Mouse (Mus musculus) heart, adult 11 months (tissue): Measurements from ENCODE around the gene Zfp638.
A peak's percentile ranks its signal among the peaks of the same experiment; 100 is the strongest.

Source experiments
- DNase-seq: peaks from one replicate; pipeline ENCODE4 v3.0.0; 2022

The Zfp638 gene

DNA sequence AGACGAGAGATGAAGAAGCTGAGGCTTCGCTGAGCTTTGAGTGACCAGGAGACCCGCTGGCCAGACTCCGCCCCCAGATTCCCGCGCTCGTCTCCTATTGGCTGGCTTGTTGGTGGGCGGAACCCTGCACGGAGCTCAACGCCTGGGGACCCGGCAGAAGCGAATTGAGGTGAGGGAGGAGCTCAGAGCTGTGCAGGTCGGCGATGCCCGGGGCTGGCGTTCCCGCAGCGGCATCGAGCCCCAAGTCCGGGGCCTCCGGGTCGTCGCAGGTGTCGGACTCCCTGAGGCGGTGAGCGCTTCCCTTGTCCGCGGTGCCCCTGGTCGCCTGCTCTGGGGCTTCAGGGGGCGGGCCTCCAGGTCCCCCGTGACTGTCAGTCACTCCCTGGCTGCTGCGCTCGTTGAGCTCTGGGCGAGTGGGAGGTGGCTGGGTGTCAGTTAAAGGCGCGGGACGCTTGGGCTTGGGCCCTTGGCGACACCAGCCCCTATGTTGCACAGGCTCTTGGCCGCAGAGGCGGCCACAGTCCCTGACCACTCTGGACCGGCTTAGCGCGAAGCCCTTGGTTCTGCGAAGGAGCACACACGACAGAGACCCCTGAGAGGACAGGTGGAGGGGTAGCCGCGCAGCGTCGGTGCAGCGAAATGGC, at the start of gene Zfp638:
TSS of gene Zfp638 (plus strand) at position 156 of the 644 bp plus-strand sequence.
- peak; percentile 99 for DNase-seq

DNA sequence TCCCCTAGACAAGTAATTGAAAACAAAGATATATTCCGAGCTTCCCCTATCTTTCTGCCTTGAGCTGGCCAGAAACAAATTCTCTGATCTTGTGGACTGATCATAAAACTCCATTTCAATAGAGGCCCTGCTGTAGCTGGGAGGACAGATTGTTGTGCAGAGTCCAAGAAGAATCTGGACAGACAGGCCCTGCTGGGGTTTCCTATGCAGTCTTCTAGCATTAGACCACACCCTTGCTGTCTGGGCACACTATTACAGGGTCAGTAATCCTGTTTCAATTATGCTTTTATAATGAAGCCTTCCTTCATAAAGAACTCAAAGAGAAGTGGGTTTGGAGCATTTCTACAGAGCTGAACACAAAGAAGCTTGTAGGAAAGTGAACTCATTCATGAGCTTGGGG, 47.9 kb upstream of the Zfp638 start:
- peak; percentile 61 for DNase-seq

DNA sequence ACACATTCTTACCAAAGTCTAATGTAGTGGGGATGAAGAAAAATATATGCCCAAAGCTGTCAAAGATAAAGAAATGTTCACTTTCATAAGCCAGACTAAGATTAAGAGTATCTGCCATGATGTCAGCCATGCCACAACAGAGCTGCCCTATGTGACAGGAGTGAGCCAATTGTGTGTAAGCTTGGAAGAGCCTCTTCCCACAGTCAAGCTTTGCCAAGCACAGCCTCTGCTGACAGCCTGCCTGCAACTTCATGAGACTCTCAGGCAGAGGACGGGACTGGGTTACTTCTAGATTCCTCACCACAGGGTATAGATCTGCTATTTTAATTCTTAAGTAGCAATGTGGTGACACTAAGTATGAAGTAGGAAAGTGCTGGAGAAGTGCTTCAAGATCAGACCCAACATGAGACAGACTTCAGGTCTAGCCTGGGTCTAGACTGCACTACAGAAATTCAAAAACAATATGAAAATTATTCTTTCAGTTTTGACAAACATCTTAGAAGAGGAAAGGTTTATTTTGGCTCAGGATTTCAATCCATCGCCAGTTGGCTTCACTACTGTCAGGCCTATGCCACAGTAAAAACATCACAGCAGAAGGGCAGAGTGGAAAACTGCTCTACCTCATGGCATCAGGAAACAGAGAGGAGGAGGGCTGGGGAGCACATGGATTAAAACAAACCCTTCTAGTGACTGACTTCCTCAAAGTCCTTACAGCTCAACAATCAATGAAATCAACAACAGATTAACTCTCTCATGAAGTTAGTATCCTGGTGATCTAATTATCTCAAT, 46.0 kb upstream of the Zfp638 start:
- DNase-seq, result peak; percentile 87

DNA sequence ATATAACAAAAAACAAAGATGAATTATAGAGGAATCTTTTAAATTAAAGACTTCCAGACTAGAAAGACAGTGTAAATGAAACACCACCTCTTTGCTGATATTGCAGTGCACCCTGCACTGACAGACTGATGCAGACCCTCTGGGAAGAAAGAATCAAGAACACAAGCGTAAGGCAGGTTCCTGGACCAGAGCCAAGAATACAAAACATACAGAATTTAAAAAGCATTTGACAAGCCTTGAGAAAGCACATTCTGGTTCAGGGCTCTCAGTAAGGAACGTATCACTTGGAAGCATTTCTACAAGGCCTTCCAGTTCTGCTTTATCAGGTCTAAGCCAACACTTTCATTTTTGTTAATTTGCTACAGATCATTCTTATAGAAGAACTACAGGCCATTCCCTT, 45.1 kb upstream of the Zfp638 start:
- DNase-seq, result peak; percentile 49

DNA sequence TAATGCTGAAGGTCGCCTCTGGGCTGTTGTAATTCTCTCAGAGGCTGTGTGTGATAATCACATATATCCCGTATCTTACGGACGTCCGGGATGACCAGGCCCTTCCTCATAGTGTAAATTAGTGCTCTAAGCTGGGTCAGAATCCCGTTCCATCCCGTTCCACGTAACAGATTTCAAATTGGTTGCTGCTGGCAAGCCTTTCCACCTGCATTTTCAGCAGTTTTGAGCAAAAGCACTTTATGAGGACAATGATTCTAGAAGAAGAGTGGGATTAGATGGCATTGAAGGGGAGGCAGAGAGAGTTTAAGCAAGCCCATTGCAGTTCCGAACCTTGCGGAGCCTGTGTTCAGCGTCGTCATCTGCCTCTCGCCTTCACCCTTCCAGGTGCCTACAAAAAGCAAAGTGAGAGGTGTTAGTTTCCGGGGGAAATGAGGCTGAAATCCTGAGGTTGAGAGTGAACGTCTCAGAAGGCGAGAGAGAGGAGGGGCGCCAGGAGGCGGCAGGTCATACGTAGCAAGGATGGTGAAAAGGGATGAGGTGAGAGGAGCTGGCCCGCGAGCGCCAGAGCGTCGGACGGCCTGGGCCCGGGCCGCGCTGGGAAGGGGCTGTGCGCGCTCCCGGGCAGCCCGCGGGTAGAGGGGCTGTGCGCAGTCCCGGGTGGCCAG, 35.8 kb upstream of the Zfp638 start:
- DNase-seq, result no peak

DNA sequence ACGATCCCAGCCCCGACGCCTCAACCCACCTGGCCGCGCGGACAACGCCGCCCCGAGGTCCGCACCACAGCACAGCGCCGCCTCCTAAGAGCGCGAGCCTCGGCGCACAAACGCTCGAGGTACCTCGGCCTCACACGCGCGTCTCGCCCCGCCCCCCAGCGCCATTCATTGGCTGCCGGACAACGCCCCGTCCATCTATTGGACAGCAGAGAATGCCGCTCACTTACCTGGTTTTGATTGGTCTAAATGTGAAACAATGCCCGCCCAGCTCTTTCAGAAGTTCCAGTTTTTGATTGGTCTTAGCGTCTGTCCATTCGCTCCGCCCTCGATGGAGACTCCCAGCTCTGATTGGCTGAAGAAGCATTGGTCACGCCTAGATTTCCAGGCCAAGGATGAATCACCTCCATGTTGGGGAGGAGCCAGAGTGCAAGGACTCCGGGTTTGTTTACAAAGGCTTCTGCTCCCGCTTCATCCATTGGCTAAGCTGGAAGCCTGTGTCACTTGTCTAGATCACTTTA, 35.2 kb upstream of the Zfp638 start, which contains the start of gene Paip2b:
TSS of gene Paip2b (minus strand) at position 136 of the 518 bp plus-strand sequence.
- DNase-seq, result peak; percentile 100

DNA sequence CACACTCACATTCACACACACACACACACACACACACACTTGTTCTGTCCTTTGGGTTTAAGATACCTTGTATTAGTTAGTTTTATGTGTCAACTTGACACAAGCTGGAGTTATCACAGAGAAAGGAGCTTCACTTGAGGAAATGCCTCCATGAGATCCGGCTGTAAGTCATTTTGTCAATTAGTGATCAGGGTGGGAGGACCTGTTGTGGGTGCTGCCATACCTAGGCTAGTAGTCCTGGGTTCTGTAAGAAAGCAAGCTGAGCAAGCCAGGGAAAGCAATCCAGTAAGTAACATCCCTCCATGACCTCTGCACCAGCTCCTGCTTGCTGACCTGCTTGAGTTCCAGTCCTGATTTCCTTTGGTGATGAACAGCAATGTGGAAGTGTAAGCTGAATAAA, 34.5 kb upstream of the Zfp638 start:
- peak; percentile 64 for DNase-seq

DNA sequence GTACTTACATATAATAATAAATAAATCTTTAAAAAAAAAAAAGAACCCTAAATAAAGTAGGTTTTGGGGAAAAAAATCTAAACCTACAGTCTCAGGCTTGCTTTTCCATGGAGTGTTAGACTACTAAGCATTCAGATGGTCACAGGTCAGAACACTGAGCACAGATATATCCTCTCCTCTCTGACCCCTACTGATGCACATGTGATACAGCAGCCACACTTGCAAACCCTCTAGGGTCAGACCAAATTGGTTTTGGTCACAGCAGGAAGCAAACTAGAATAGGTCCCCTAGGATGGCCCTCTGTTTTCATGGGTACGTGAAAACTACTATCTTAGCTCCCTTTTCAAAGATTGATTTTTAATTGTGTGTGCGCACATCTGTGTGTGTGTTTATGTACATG, 30.1 kb upstream of the Zfp638 start:
- DNase-seq, result peak; percentile 34

DNA sequence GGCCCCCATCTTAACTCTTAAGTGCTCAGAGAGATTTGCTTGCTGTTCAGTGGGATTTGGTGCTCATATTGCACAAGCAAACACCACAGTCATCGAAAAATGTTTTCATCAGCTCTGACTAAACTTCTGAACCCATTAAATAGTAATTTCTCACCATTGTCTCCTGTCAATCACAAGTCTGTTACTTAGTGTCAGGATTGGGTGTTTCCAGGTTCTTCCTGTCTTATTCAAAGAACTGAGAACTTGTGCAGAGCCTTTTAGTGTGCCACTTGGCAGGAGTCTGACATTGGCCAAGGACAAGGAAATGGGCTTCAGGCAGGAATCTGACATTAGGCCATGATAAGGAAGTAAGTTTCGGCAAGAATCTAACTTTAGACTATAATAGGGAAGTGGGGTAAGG, 28.9 kb upstream of the Zfp638 start:
- DNase-seq, result peak; percentile 80

DNA sequence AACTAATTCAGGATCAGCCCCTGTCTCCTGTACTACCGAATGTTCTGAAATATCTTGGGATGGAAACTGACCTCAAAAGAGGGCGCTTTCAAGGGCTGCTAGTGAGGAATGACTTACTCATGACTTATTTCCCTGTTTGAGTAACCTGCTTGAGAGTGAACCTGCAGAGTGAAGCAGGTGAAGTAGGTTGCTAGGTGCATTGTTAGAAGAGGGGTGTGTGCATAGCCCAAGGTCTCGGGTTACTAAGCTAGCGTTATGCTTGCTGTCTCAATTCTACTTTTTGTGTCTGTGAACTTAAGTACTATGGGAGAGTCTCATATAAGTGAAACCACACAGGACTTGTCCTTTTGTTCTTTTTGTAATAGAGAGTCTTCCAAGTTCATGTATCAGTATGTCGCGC, 26.8 kb upstream of the Zfp638 start:
- no peak for DNase-seq

DNA sequence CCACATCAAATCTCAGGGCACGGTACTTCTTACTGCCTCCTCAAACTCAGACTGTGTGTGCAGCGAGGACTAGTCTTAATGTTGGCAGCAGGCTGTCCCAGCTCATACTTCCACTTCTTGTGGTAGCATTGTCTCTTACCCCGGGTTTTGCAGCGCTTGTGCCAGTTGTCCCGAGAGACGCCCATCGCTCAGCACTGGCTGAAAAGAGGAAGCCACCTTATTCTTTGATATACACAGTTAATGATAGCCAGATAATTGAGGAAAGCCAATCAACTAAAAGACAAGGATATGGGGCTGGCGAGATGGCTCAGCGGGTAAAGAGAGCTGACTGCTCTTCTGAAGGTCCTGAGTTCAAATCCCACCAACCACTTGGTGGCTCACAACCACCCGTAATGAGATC, 22.0 kb upstream of the Zfp638 start:
- DNase-seq, result peak; percentile 87

DNA sequence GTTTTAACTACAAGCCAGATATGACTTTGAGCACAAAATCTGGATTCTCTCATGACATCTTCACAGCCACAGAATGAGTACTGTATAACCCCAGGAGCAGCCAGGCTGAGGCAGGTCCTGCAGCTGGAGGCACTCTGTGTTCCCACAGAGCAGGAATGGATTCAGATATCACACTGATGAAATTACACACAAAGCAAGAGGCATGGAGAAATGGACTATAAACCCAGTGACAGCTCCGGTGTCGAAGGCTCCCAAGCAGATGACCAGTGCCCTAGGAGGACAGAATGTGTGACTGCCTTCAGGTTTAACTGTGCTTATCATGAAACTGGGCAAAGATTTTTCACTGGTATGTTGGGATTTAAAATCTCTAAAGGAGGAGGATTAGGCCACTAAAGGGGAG, 20.8 kb upstream of the Zfp638 start:
- DNase-seq, result peak; percentile 79

DNA sequence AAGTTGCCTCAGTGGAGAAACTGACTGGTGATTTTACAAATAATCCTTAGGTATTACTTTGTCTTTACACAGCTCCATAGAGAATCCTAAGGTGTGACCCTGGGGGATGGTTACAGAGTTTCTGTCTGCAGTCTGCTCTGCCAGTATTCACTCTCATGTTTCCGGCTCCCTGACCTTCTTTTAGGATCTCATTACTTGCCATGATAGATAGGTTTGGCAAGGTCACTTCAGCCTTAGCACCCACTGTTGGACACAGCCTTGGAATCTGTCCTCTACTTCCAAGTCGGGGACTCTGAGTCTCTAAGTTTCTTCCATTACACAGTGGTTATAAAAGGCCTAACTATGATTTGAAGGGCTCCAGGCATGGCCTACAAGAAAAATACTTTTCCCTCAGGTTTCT, 17.5 kb upstream of the Zfp638 start:
- peak; percentile 56 for DNase-seq

DNA sequence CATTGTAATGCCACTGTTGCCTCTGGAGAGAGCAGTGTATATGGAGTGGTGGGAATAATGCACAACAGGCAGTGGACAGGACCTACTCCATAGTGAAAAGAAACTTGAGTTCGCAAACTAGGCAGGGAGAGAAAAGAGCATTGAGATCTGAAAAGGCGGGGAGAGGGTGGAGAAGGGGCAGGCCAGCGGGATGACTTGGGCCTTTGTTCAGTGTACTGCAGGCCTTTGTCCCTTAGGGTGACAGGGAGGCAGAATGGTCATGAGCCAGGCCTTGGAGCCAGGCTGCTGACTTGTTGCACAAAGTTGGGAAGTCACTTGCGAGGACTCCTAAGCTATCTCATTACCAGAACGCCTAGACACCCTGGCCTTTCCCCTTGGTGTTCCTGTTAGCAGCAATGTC, 9.4 kb upstream of the Zfp638 start:
- peak; percentile 89 for DNase-seq

DNA sequence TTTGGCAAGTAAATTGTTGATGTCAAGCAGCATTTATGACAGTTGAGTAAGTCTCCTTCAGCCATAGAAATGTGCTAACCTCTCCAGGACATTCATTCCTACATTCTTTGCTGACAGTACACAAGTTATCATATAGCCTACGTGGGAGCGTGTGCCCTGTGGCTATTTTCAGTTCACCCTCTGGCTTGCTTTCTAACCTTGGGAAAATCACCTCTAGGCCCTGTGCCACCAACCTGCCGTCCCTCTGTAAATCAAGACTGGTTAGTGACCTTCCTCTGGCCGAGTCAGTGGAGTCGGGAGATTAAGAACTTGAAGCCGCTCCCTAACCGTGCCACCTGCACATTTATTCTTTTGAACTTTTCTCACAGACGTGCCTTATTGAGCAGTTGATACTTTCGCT, 6.9 kb upstream of the Zfp638 start:
- peak; percentile 94 for DNase-seq

DNA sequence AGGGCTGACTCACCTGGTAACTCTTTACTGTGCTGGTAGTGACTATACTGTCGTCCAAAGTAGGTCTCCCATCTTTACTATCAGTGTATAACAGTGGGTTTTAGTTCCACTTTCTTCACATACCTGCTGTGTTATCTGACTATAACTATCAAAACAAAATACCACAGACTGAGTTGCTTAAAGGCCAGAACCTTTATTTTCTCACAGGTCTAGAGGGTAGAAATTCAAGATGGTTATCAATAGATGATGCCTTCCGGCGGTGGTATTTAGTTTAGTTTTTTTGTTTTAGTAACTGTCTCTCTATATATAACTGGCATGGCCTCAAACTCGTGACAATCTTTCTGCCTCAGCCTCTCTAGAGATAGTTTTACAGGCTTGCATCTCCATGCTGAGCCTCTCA, 3.4 kb upstream of the Zfp638 start:
- peak; percentile 36 for DNase-seq

DNA sequence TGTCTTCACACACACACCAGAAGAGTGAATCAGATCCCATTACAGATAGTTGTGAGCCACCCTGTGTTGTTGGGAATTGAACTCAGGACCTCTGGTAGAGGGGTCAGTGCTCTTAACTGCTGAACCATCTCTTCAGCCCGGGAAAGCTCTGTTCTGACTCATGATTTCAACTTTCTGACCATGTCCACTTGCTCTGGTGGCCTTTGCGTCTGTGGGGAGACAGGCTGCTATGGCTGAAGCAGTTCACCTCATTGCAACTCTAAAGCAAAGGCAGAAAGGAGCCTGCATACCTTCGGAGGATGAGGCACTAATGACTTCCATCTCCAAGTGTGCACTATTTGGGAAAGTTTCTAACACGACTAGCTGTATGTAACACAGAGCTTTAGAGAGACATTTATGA, 486 bp upstream of the Zfp638 start:
- DNase-seq, result peak; percentile 78

DNA sequence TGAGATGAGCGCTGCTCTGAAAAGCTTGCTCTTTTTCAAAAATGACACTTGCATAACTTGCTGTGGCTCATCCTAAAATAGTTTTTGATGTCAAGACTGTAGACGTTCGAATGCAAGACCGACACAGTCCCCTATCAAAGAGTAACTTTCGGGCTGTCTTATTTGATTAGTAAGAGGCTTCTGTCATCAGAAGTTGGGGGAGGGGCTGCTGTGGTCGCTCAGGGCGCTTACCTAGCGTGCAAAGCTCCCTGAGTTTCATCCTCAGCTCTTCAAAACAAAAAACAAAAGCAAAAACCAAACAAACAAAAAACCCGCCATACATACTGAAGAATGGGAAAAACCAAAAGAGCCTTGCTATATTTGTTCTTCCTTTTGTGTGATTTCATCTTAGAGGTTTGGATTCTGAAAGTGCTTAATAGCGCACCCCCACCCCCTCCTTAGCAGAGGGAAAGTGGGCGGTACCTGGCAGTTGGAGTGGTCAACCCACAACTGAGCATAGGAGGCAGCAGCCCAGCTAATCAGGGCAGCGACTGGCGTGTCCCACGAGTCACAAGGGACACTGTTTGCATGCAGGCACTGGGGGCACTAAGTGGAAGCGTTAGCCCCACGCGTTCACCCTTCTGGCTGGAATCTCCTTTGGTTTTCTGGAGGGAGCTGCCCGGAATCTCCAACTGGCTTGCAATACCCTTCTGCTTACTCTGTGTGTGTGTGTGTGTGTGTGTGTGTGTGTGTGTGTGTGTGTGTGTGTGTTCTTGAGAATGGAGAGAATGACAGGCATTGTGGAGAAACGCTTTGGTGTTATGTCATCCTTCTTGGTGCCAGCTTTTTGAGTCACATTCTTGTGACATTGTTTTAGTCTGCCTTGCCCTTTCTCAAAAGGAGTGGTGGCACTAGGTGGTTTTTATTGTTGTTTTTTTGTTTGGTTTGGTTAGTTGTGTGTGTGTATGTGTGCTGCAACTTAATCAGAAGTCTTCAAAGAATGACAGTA, 983 bp downstream of the Zfp638 start:
- DNase-seq, result peak; percentile 98

DNA sequence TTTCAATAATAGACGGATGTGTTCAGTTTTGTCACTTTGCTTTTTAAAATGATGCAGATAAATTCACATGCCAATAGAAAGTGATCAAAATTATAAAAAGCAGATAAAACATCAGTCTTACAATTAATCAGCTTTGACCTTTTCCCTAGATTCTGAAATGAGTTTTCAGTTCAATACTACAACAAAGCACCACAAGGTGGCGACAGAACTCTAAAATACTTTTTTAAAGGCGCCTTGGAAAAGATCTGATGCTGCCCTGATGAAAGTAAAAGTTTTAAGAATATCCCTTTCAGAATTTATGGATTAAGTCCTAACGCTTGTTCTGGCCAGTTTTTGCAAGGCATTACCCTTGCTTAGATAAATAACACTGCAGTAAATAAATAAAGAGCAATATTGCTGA, 12.9 kb downstream of the Zfp638 start:
- DNase-seq, result peak; percentile 13

DNA sequence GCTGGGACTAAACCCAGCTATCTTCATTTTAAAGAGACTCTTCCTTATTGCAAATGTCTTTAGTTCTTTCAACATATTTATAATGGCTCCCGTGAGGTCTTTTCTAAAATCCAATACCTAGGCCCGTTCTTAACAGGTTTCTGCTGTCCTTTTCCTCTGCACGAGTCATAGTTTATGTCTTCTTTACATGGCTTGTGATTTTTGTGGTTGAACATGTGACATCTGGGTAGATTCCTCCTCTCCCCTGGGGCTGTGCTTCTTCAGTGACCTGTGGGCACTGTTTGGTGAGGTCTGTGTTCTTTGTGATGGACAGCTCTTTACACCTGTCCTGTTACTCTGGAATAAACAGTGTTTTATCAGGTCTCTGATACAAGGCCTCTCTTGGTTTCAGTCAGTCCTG, 19.9 kb downstream of the Zfp638 start:
- DNase-seq, result no peak

DNA sequence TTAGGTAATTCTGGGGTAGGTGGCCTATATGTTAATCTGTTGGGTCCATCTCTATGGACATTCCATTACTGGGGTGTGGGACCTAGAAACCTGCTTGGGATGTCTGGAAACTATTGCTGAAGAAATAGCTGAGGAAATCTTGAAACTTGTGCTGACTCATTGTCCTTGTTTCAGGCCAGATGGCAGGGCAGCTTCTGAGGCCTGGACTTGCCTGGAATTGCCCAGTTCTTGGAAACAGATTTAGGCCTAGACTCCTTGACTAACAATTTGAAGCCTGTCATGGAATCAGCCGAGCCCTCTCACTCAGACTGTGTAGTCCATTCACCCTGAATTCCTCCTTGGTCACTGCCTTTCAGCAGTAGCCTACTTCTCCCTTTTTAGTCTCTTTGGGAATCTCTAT, 21.9 kb downstream of the Zfp638 start:
- DNase-seq, result peak; percentile 21

DNA sequence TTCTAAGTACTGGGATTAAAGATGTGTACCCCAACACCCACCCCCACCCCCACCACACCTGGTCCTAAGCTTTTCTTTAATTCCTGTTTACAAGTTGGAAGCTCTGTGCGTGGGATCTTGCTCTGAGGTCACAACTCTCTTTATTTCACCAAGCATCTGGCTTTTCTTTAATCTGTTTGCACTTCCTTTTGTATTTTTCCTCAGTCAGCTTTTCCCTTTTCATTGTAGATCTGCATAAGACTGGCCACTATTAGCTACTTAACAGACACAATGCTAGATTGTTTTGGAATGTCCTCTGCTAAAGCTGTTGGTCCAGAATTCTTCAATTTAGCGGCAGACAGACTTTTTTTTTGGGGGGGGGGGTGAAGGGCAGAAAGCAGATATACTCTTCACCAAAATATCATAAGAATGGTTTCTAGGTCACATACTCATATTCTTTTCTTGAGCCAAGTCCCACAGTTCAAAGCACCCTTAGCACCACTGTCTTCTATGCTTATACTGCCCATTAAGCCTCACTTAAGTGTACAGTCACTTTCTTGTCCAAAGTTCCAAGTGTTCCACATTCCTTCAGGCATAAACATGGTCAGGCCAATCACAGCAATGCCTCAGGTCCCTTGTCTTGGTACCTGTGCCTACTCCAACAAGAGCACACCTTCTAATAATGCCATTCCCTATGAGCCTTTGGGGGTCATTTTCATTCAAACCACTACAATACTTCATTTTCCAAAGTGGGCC, 23.5 kb downstream of the Zfp638 start:
- DNase-seq, result peak; percentile 37
